Mouse (Mus musculus) embryonic facial prominence, embryonic 15.5 days (tissue): ENCODE measurements around the gene Dusp12. TPM values are rescaled to one million over a fixed set of nuclear protein-coding genes. Genes with fewer than 3 reads are reported as not detected.
A peak's percentile ranks its signal among the peaks of the same experiment; 100 is the strongest.

ENCODE experiments used
- ATAC-seq: fragments of 200-750 bp; cut with Nextera tagmentation; 2 replicates; pipeline ENCODE4 v1.8.0; 2017; ENCODE audit warnings: low read depth, moderate TSS enrichment; ENCODE audit not compliant: insufficient number of reproducible peaks, low FRiP score, low TSS enrichment
- H3K27ac ChIP-seq: fragments of 300-500 bp; sonication (generic); replicated peaks from 2 replicates; pipeline ENCODE4 v1.5.1; 2015; ENCODE audit warnings: mild to moderate bottlenecking, inconsistent platforms
- H3K27me3 ChIP-seq: fragments of 300-500 bp; sonication (generic); 2 replicates; pipeline ENCODE4 v1.6.1; 2015; ENCODE audit warnings: inconsistent platforms
- H3K36me3 ChIP-seq: fragments of 300-500 bp; sonication (generic); 2 replicates; pipeline ENCODE4 v1.6.1; 2015; ENCODE audit warnings: mild to moderate bottlenecking, inconsistent platforms
- H3K4me1 ChIP-seq: fragments of 300-500 bp; sonication (generic); 2 replicates; pipeline ENCODE4 v1.6.1; 2015; ENCODE audit warnings: inconsistent platforms
- H3K4me2 ChIP-seq: fragments of 300-500 bp; sonication (generic); replicated peaks from 2 replicates; pipeline ENCODE4 v1.6.1; 2015; ENCODE audit warnings: mild to moderate bottlenecking, inconsistent platforms
- H3K4me3 ChIP-seq: fragments of 300-500 bp; sonication (generic); replicated peaks from 2 replicates; pipeline ENCODE4 v1.5.1; 2015; ENCODE audit warnings: mild to moderate bottlenecking, inconsistent platforms
- H3K9ac ChIP-seq: fragments of 300-500 bp; sonication (generic); 2 replicates; pipeline ENCODE4 v1.6.1; 2015; ENCODE audit warnings: inconsistent platforms
- H3K9me3 ChIP-seq: fragments of 300-500 bp; sonication (generic); replicated peaks from 2 replicates; pipeline ENCODE4 v1.6.1; 2016; ENCODE audit warnings: inconsistent platforms
- WGBS: fragments of 180-500 bp; shearing (Covaris S2); methylation state at CpG from one replicate; pipeline ENCODE4 v1.1.7; 2015; 5-methylcytosine and 5-hydroxymethylcytosine counted together
- polyA plus RNA-seq: library from polyadenylated mRNA; unstranded; fragments of >200 nt; fragmentation: Nextera tagmentation; extraction: Ambion mirVana; gene quantifications from 2 replicates; pipeline ENCODE4 v1.2.1, GENCODE M21; 2015

Dusp12 gene
- polyA plus RNA-seq, 1 experiment from 2014 or later: 43.5 TPM

DNA sequence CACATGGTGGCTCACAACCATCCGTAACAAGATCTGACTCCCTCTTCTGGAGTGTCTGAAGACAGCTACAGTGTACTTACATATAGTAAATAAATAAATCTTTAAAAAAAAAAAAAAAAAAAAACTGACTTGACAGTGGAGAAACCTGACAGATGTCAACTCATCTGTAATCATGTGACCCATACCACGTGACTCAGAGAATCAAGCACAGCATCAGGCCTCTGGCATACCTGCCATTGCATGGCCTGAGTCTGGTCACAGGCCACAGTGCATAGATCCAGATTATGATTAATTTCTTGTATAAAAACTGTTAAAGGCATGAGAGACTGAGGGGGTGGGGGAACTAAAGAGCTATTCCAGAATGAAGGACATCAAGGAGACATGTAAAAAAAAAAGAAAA lies 26.5 kb downstream of the Dusp12 start:
- ATAC-seq: no peak
- Histone ChIP-seq H3K9ac (no peak overlapping the region), H3K4me2 (no peak overlapping the region), H3K4me1 (no peaks in the 10 kb centered on the region), H3K4me3 (no peak overlapping the region), H3K27ac (no peak overlapping the region), H3K27me3 (no peaks in the 10 kb centered on the region), H3K9me3 (no peaks in the 10 kb centered on the region), H3K36me3 (no peaks in the 10 kb centered on the region)
- 93% methylated on average over 2 of the region's 2 CpGs for WGBS

- no peak overlapping the region for H3K27ac ChIP-seq
- no peaks in the 10 kb centered on the region for H3K4me1 ChIP-seq
- ATAC-seq: no peak
- H3K9ac ChIP-seq: no peak overlapping the region
- no peak overlapping the region for H3K4me3 ChIP-seq
- H3K4me2 ChIP-seq: no peak overlapping the region
- H3K36me3 ChIP-seq: no peaks in the 10 kb centered on the region
- no peaks in the 10 kb centered on the region for H3K9me3 ChIP-seq
- 82% methylated on average over 2 of the region's 2 CpGs for WGBS
- no peaks in the 10 kb centered on the region for H3K27me3 ChIP-seq
Measured at GRCm38 (mm10) chr1:170857369-170857768, 28.0 kb downstream of the Dusp12 start.

DNA sequence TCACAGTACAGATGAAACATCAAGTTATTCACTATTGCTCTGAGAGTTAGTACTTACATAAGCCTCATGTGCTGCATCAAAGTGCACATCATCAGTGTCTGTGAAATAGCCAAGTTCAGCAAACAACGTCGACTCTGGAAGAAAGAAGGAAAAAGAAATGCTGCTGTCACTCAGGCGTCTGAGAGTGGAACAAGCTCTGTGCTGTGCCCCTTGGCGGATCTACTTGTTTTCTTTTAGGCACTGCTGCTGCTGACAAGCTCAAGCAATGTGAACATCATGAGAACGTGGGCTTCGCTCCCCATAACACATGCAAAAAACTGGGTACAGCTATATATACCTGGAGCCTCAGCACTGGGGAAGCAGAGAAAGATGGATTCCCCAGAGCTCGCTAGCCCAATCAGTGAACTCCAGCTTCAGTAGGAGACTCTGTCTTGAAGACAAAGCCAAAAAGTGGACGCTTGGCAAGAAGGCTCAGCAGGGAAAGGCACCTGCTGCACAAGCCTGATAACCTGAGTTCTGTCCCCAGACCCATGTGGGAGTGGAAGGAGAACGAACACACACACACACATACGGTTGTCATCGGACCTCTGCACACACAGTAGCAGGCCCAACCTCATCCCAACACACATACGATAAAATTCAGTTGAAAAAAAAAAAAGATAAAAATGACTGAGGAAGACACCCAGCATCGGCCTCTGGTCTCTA lies 30.1 kb downstream of the Dusp12 start:
- Histone ChIP-seq H3K4me2 (no peak overlapping the region), H3K9ac (no peak overlapping the region), H3K27me3 (no peaks in the 10 kb centered on the region), H3K9me3 (no peaks in the 10 kb centered on the region), H3K27ac (no peak overlapping the region), H3K4me1 (no peaks in the 10 kb centered on the region), H3K4me3 (no peak overlapping the region), H3K36me3 (peaks cover 4% of the 10 kb centered on the region; the same call in 1 of the 2 replicates)
- ATAC-seq: no peak
- 88% methylated on average over 13 of the region's 13 CpGs for WGBS

GRCm38 (mm10) chr1:170853604-170854003 lies 31.7 kb downstream of the Dusp12 start:
- Histone ChIP-seq H3K9ac (no peak overlapping the region), H3K27ac (no peak overlapping the region), H3K4me2 (no peak overlapping the region), H3K4me1 (no peaks in the 10 kb centered on the region), H3K4me3 (no peak overlapping the region), H3K27me3 (no peaks in the 10 kb centered on the region), H3K36me3 (peaks cover 7% of the 10 kb centered on the region; the same call in 1 of the 2 replicates), H3K9me3 (no peaks in the 10 kb centered on the region)
- no peak for ATAC-seq
- WGBS: 100% methylated on average over 3 of the region's 3 CpGs

GRCm38 (mm10) chr1:170850637-170851624 lies 34.4 kb downstream of the Dusp12 start:
- no peak overlapping the region for H3K9ac ChIP-seq
- no peak overlapping the region for H3K4me3 ChIP-seq
- no peaks in the 10 kb centered on the region for H3K9me3 ChIP-seq
- peaks cover 14% of the 10 kb centered on the region; the same call in 1 of the 2 replicates for H3K36me3 ChIP-seq
- no peaks in the 10 kb centered on the region for H3K27me3 ChIP-seq
- H3K4me1 ChIP-seq: no peaks in the 10 kb centered on the region
- H3K27ac ChIP-seq: no peak overlapping the region
- 86% methylated on average over 23 of the region's 23 CpGs for WGBS
- ATAC-seq: no peak
- no peak overlapping the region for H3K4me2 ChIP-seq

DNA sequence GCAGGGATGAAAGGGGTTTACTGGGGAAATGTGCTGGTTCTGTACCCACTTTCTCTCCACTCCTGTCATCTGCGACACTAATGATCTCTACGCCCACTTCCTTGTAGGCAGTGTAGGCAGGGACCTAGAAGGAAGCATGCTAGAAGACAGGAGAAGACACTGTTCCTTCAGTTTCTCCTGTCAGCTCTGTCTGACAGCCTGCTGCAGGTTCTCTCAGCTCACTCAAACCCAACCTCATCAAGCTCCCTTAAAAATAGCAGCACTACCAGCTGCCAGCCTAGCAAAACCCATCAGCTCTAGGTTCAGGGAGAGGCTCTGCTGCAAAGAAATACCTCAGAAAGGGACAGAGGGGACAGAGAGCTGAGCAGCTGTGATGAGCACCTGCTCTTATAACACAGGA lies 35.3 kb downstream of the Dusp12 start:
- Histone ChIP-seq H3K9ac (no peak overlapping the region), H3K4me1 (no peaks in the 10 kb centered on the region), H3K27ac (no peak overlapping the region), H3K9me3 (no peaks in the 10 kb centered on the region), H3K4me3 (no peak overlapping the region), H3K27me3 (no peaks in the 10 kb centered on the region), H3K4me2 (no peak overlapping the region), H3K36me3 (peaks cover 14% of the 10 kb centered on the region; the same call in 1 of the 2 replicates)
- ATAC-seq: no peak
- WGBS: 92% methylated on average over 2 of the region's 2 CpGs

- Histone ChIP-seq H3K27me3 (no peaks in the 10 kb centered on the region), H3K9me3 (no peaks in the 10 kb centered on the region), H3K27ac (peak overlapping the region; percentile 31; the same call in 1 of the 2 replicates), H3K4me3 (no peak overlapping the region), H3K9ac (no peak overlapping the region), H3K4me2 (no peak overlapping the region), H3K36me3 (peaks cover 17% of the 10 kb centered on the region; the same call in 1 of the 2 replicates), H3K4me1 (no peaks in the 10 kb centered on the region)
- whole genome bisulfite sequencing: 39% methylated on average over 10 of the region's 10 CpGs
- no peak for ATAC-seq
Measured at GRCm38 (mm10) chr1:170845448-170846307, 39.7 kb downstream of the Dusp12 start.

DNA sequence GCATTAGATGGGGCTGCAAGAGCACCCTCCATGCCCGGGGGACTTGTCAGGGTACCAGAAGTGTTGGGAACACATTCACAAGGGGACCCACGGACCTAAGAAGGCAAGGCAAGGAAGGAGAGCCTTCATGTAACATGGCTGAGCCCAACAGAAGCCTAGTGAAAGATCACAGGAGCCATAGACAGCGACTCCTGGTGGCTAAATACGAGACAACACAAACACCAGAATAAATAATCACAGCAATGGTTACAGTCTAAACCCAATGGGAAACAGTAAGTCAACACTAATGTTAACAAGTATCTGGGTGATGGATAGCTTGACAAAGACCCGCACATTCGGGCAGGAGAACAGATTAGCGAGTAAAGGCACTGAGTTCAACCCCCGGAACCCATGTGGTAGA lies 41.0 kb downstream of the Dusp12 start:
- no peaks in the 10 kb centered on the region for H3K27me3 ChIP-seq
- no peak overlapping the region for H3K4me3 ChIP-seq
- WGBS: 58% methylated on average over 8 of the region's 8 CpGs
- H3K36me3 ChIP-seq: peaks cover 12% of the 10 kb centered on the region; the same call in 1 of the 2 replicates
- no peak overlapping the region for H3K9ac ChIP-seq
- no peak for ATAC-seq
- no peaks in the 10 kb centered on the region for H3K9me3 ChIP-seq
- H3K27ac ChIP-seq: no peak overlapping the region
- no peaks in the 10 kb centered on the region for H3K4me1 ChIP-seq
- no peak overlapping the region for H3K4me2 ChIP-seq

DNA sequence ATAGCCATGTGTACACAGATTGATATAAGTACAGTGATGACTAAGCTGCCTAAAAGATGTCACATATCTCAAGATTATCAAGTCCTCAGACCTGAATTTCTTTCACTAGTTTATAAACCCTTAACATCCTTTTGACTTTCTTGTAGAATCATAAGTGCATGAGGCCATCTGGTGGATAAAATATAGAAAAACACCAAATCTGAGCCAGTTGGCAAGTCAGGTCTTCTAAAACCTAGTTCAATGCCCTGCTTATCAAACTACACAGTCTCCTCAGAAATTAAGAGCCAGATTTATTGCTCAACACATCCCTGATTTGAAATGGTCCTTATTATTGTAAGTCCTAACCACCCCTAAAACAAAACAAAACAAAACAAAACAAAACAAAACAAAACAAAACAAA lies 45.7 kb downstream of the Dusp12 start:
- Histone ChIP-seq H3K9ac (no peak overlapping the region), H3K27ac (no peak overlapping the region), H3K9me3 (no peaks in the 10 kb centered on the region), H3K27me3 (no peaks in the 10 kb centered on the region), H3K4me2 (no peak overlapping the region), H3K36me3 (0 out of 2 replicates have a peak, but pooled peaks cover 8% of the 10 kb centered on the region), H3K4me1 (no peaks in the 10 kb centered on the region), H3K4me3 (no peak overlapping the region)
- no peak for ATAC-seq

GRCm38 (mm10) chr1:170834756-170835155 lies 50.6 kb downstream of the Dusp12 start:
- ATAC-seq: no peak
- Histone ChIP-seq H3K36me3 (0 out of 2 replicates have a peak, but pooled peaks cover 13% of the 10 kb centered on the region), H3K27ac (peak overlapping the region; percentile 34; the same call in 1 of the 2 replicates), H3K4me2 (no peak overlapping the region), H3K4me1 (no peaks in the 10 kb centered on the region), H3K9ac (no peak overlapping the region), H3K4me3 (no peak overlapping the region), H3K27me3 (no peaks in the 10 kb centered on the region), H3K9me3 (no peaks in the 10 kb centered on the region)
- 59% methylated on average over 9 of the region's 9 CpGs for WGBS
